Mouse (Mus musculus) C3H10T1/2 (cell line): ENCODE results near the gene Wdr53. TPM values are rescaled to one million over a fixed set of nuclear protein-coding genes. Genes with fewer than 3 reads are reported as not detected.

Source experiments
- polyA plus RNA-seq, 2 experiments: library from polyadenylated mRNA; unstranded; fragments of >200 nt; fragmentation: generic; extraction: Trizol; gene quantifications; one replicate each; pipeline ENCODE4 v1.2.1; 2012; ENCODE audit warnings: missing spikeins in 2 of 2

Gene Wdr53
- 10 to 100 TPM in 1 of 2 experiments, 1 to 10 TPM in 1; 4.1 to 11.1 TPM for polyA plus RNA-seq

GRCm38 (mm10) chr16:32246952-32247370, at the start of gene Wdr53, which contains the start of gene Fbxo45:
TSS of gene Wdr53 (plus strand) at chr16:32247227.
TSS of gene Fbxo45 (minus strand) at chr16:32247158.

GRCm38 (mm10) chr16:32271291-32271690, 24.3 kb downstream of the Wdr53 start, which contains the start of gene Smco1:
TSS of gene Smco1 (plus strand) at chr16:32271468.

GRCm38 (mm10) chr16:32277308-32278256, 30.6 kb downstream of the Wdr53 start, which contains the start of gene Rnf168:
TSS of gene Rnf168 (plus strand) at chr16:32277459.

Other genes with a start within 250 kb of the Wdr53 start
- 1 to 10 TPM in 1 of 2 experiments, under 1 TPM in 1; 0.48 to 4.4 TPM for gene Senp5, start 243.9 kb upstream of the Wdr53 start, polyA plus RNA-seq
- 10 to 100 TPM in 1 of 2 experiments, 1 to 10 TPM in 1; 1.7 to 11.9 TPM for gene Pak2, start 167.9 kb upstream of the Wdr53 start, polyA plus RNA-seq
- gene Pigx, start 147.5 kb upstream of the Wdr53 start, polyA plus RNA-seq = 10 to 100 TPM; 12.1 to 35.1 TPM
- gene Cep19, start 147.4 kb upstream of the Wdr53 start, polyA plus RNA-seq = 10 to 100 TPM in 1 of 2 experiments, 1 to 10 TPM in 1; 1.7 to 13.2 TPM
- gene Nrros, start 81.6 kb upstream of the Wdr53 start, polyA plus RNA-seq = not detected
- not detected for gene Bex6, start 67.4 kb upstream of the Wdr53 start, polyA plus RNA-seq
- gene Fbxo45, start 69 bp upstream of the Wdr53 start, polyA plus RNA-seq = 1 to 10 TPM in 1 of 2 experiments, under 1 TPM in 1; 0.44 to 3.6 TPM
- not detected for gene Smco1, start 24.2 kb downstream of the Wdr53 start, polyA plus RNA-seq
- gene Rnf168, start 30.2 kb downstream of the Wdr53 start, polyA plus RNA-seq = 1 to 10 TPM; 1.7 to 5.0 TPM
- gene Ubxn7, start 85.0 kb downstream of the Wdr53 start, polyA plus RNA-seq = 1 to 10 TPM in 1 of 2 experiments, under 1 TPM in 1; 0.32 to 3.5 TPM
- under 1 TPM in 1 of 2 experiments, not detected in 1; 0.06 TPM for gene Tm4sf19, start 153.3 kb downstream of the Wdr53 start, polyA plus RNA-seq
- gene Tctex1d2, start 172.5 kb downstream of the Wdr53 start, polyA plus RNA-seq = 10 to 100 TPM in 1 of 2 experiments, 1 to 10 TPM in 1; 2.8 to 19.6 TPM
- 10 to 100 TPM in 1 of 2 experiments, 1 to 10 TPM in 1; 2.3 to 16.0 TPM for gene Pcyt1a, start 183.7 kb downstream of the Wdr53 start, polyA plus RNA-seq
- gene Slc51a, start 240.7 kb downstream of the Wdr53 start, polyA plus RNA-seq = under 1 TPM; 0.42 to 0.95 TPM
- not detected for gene Zdhhc19, start 249.0 kb downstream of the Wdr53 start, polyA plus RNA-seq